Comparison of ENCODE assay signal across 1 mouse cellular context in genomic region chr16:32865401-32865800, GRCm38 (mm10).
TF ChIP-seq lines count a peak whose summit lies in the region.

No protein-coding gene starts in this region.

TF ChIP-seq in CH12.LX, 34 proteins besides CTCF, POLR2A, EP300 and RAD21:
- TF ChIP-seq MAFK (IDR thresholded peaks at IDR 0.05; ENCODE audit: insufficient replicate concordance, low read length): no peak
- TF ChIP-seq CHD1 (IDR thresholded peaks at IDR 0.05; ENCODE audit: low read depth, low read length): no peak
- peak; percentile 35; the same call in 1 of the 2 replicates for TF ChIP-seq IRF4 (IDR thresholded peaks at IDR 0.05; ENCODE audit: low read depth, low read length)
- no peak for TF ChIP-seq ZNF384 (IDR thresholded peaks at IDR 0.05; ENCODE audit: low read depth, low read length)
- TF ChIP-seq HCFC1 (IDR thresholded peaks at IDR 0.05; ENCODE audit: low read depth, low read length): no peak
- TF ChIP-seq ETS1 (conservative IDR thresholded peaks at IDR 0.05; ENCODE audit: low read depth, low read length): 0 out of 2 replicates have a peak, but pooled peaks have one; percentile 12
- no peak for TF ChIP-seq MXI1 (IDR thresholded peaks at IDR 0.05; ENCODE audit: low read depth, low read length)
- TF ChIP-seq MAX (IDR thresholded peaks at IDR 0.05; ENCODE audit: low read length): no peak
TF ChIP-seq in CH12.LX: peak in this region for 2.
